Mouse (Mus musculus): ENCODE measurements around the gene Cacna1e. TPM values are rescaled to one million over a fixed set of nuclear protein-coding genes. Genes with fewer than 3 reads are reported as not detected.

The Cacna1e gene
- polyA plus RNA-seq, 1 experiment from 2014 or later = 0.20 TPM

DNA sequence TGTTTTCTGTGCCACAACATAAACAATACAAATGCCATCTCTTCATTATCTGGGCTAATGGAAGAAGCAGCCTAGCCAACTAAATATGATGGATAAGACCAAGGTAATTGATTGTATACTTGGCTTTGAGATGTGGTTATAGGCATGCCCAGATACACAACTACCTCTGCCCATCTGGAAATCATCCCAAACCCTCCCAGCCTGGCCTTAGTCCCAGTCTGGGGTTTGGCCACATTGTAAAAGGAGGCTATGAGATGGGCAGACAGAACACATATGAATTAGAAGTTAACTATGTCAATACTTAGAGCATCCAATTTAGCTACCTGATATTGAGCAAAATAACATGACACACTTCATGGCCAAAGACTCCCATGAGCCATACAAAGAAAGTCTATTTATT lies 220.6 kb downstream of the Cacna1e start:
- no peaks in the 10 kb centered on the region for H3K4me1 ChIP-seq (ENCODE audit: insufficient read depth)
- ATAC-seq = no peak
- H3K27me3 ChIP-seq (ENCODE audit: insufficient read depth, low read length) = no peaks in the 10 kb centered on the region
- no peaks in the 10 kb centered on the region for H3K9me3 ChIP-seq (ENCODE audit: low read length)
- no peak overlapping the region for H3K4me3 ChIP-seq (ENCODE audit: low read depth, low read length)
- TF ChIP-seq EP300 (IDR thresholded peaks at IDR 0.05; ENCODE audit: low read depth) (no peak), CTCF (IDR thresholded peaks at IDR 0.05; ENCODE audit: low read depth) (no peak)
- no peaks in the 10 kb centered on the region for H3K36me3 ChIP-seq (replicated peaks; ENCODE audit: insufficient read depth, low read length)
- DNase-seq = no peak
- H3K4me2 ChIP-seq (ENCODE audit: low read depth, low read length) = no peak overlapping the region
- H3K9ac ChIP-seq (replicated peaks) = no peak overlapping the region
- no peak overlapping the region for H3K27ac ChIP-seq (ENCODE audit: low read depth)

DNA sequence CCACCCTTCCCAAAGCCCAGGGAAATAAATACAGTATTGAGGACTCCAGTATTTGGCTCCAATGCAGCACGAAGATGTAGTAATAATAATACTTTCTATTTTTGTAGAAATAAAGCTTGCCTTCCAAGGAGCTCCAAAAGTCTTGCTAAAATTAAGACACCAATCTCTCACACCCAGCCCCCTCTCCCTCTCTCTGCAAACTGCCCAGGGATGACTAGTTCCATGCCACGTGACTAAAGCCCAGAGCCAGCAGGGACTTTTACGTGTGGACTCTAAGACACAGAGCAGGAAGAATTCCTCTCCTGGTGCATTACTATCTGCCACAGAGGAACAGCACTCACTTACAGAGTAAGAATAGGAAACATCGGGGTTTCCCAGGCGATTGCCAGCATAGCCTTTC lies 222.3 kb downstream of the Cacna1e start:
- no peak overlapping the region for H3K9ac ChIP-seq (replicated peaks)
- no peaks in the 10 kb centered on the region for H3K27me3 ChIP-seq (ENCODE audit: insufficient read depth, low read length)
- no peaks in the 10 kb centered on the region for H3K36me3 ChIP-seq (replicated peaks; ENCODE audit: insufficient read depth, low read length)
- no peak overlapping the region for H3K27ac ChIP-seq (ENCODE audit: low read depth)
- no peak for TF ChIP-seq EP300 (IDR thresholded peaks at IDR 0.05; ENCODE audit: low read depth)
- TF ChIP-seq CTCF (IDR thresholded peaks at IDR 0.05; ENCODE audit: low read depth) = no peak
- WGBS (ENCODE audit: insufficient replicate concordance) = 70% methylated on average over 5 of the region's 5 CpGs
- no peak overlapping the region for H3K4me2 ChIP-seq (ENCODE audit: low read depth, low read length)
- H3K4me3 ChIP-seq (ENCODE audit: low read depth, low read length) = no peak overlapping the region
- DNase-seq (no peak), ATAC-seq (no peak)
- H3K4me1 ChIP-seq (ENCODE audit: insufficient read depth) = no peaks in the 10 kb centered on the region
- H3K9me3 ChIP-seq (ENCODE audit: low read length) = no peaks in the 10 kb centered on the region

GRCm38 (mm10) chr1:154661221-154661864 lies 223.0 kb downstream of the Cacna1e start:
- H3K36me3 ChIP-seq (replicated peaks; ENCODE audit: insufficient read depth, low read length) = no peaks in the 10 kb centered on the region
- ATAC-seq = no peak
- no peak for DNase-seq
- no peaks in the 10 kb centered on the region for H3K9me3 ChIP-seq (ENCODE audit: low read length)
- TF ChIP-seq CTCF (IDR thresholded peaks at IDR 0.05; ENCODE audit: low read depth) = no peak
- no peak for TF ChIP-seq EP300 (IDR thresholded peaks at IDR 0.05; ENCODE audit: low read depth)
- H3K9ac ChIP-seq (replicated peaks) = no peak overlapping the region
- H3K27me3 ChIP-seq (ENCODE audit: insufficient read depth, low read length) = no peaks in the 10 kb centered on the region
- H3K27ac ChIP-seq (ENCODE audit: low read depth) = no peak overlapping the region
- 61% methylated on average over 7 of the region's 7 CpGs for WGBS (ENCODE audit: insufficient replicate concordance)
- H3K4me1 ChIP-seq (ENCODE audit: insufficient read depth) = no peaks in the 10 kb centered on the region
- H3K4me2 ChIP-seq (ENCODE audit: low read depth, low read length) = no peak overlapping the region
- H3K4me3 ChIP-seq (ENCODE audit: low read depth, low read length) = no peak overlapping the region

GRCm38 (mm10) chr1:154657366-154657765 lies 226.9 kb downstream of the Cacna1e start:
- Histone ChIP-seq H3K4me1 (ENCODE audit: insufficient read depth) (no peaks in the 10 kb centered on the region), H3K27me3 (ENCODE audit: insufficient read depth, low read length) (no peaks in the 10 kb centered on the region), H3K4me3 (ENCODE audit: low read depth, low read length) (no peak overlapping the region), H3K9ac (replicated peaks) (no peak overlapping the region), H3K9me3 (ENCODE audit: low read length) (no peaks in the 10 kb centered on the region), H3K27ac (ENCODE audit: low read depth) (no peak overlapping the region), H3K36me3 (replicated peaks; ENCODE audit: insufficient read depth, low read length) (no peaks in the 10 kb centered on the region), H3K4me2 (ENCODE audit: low read depth, low read length) (no peak overlapping the region)
- TF ChIP-seq CTCF (IDR thresholded peaks at IDR 0.05; ENCODE audit: low read depth) (no peak), EP300 (IDR thresholded peaks at IDR 0.05; ENCODE audit: low read depth) (no peak)
- 49% methylated on average over 5 of the region's 5 CpGs for WGBS (ENCODE audit: insufficient replicate concordance)
- DNase-seq (no peak), ATAC-seq (no peak)

DNA sequence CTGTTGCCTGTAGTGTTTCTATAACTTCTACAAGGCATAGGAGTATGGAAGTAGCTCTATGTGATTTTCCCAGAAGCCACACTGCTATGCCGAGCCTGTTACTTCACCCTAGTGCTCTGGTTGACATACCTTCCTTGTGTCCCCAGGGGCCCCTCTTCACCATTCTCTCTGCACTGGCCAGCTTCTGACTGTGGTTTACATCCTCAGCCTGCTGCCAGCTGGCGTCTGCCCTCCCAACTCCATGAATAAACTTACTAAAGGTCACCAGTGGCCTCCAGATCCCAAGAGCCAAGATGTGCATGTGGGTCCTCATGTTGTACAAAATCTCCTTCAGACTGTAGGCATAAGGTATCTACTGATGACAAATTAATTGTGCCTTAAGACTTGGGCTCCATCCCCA lies 230.3 kb downstream of the Cacna1e start:
- DNase-seq (no peak), ATAC-seq (no peak)
- Histone ChIP-seq H3K9ac (replicated peaks) (no peak overlapping the region), H3K27me3 (ENCODE audit: insufficient read depth, low read length) (no peaks in the 10 kb centered on the region), H3K4me2 (ENCODE audit: low read depth, low read length) (no peak overlapping the region), H3K27ac (ENCODE audit: low read depth) (no peak overlapping the region), H3K36me3 (replicated peaks; ENCODE audit: insufficient read depth, low read length) (no peaks in the 10 kb centered on the region), H3K4me3 (ENCODE audit: low read depth, low read length) (no peak overlapping the region), H3K4me1 (ENCODE audit: insufficient read depth) (no peaks in the 10 kb centered on the region), H3K9me3 (ENCODE audit: low read length) (no peaks in the 10 kb centered on the region)
- TF ChIP-seq CTCF (IDR thresholded peaks at IDR 0.05; ENCODE audit: low read depth) (no peak), EP300 (IDR thresholded peaks at IDR 0.05; ENCODE audit: low read depth) (no peak)
- 47% methylated on average over 2 of the region's 2 CpGs for WGBS (ENCODE audit: insufficient replicate concordance)

DNA sequence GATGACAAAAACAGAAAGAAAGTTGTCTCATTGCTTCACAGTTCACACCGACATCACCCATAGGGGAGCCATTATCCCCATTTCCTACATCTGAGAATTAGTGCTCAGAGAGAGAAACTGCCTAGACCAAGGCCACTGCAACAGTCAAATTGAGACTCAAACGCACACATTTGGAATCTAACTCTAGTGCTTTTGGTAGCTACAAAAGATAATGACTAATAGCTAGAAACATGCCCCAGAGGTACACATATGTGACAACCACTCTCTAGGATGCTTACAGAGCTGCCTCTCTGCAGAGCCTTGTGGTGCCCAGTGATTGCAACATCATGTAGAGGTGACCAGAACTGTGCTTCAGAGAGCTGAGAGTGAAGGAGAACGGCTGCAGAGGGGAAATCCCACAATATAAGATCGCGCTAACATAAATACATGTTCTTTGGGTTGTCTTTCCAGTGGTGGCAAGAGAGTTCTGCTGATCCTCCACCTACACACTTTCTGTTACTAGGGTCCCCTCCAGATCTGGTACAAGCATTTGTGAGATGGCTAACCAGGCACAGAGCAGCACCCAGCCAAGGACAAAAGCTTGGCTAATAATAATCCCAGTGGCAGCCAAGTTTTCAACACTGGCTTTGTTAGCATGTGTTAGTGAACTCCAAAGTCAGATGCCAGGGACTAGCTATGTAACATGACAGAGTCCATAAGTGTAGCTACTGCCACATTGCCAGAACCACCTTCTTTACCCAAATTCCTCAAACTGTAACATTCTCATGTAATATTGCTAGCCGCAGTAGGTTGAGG lies 237.9 kb downstream of the Cacna1e start:
- Histone ChIP-seq H3K9ac (replicated peaks) (no peak overlapping the region), H3K4me1 (ENCODE audit: insufficient read depth) (no peaks in the 10 kb centered on the region), H3K4me3 (ENCODE audit: low read depth, low read length) (no peak overlapping the region), H3K4me2 (ENCODE audit: low read depth, low read length) (no peak overlapping the region), H3K27ac (ENCODE audit: low read depth) (no peak overlapping the region), H3K36me3 (replicated peaks; ENCODE audit: insufficient read depth, low read length) (no peaks in the 10 kb centered on the region), H3K27me3 (ENCODE audit: insufficient read depth, low read length) (no peaks in the 10 kb centered on the region), H3K9me3 (ENCODE audit: low read length) (no peaks in the 10 kb centered on the region)
- ATAC-seq = no peak
- WGBS (ENCODE audit: insufficient replicate concordance) = 80% methylated on average over 6 of the region's 6 CpGs
- DNase-seq = no peak
- TF ChIP-seq CTCF (IDR thresholded peaks at IDR 0.05; ENCODE audit: low read depth) (no peak), EP300 (IDR thresholded peaks at IDR 0.05; ENCODE audit: low read depth) (no peak)
